Comparison of ENCODE assay signal across 9 mouse cellular contexts in the genomic region with DNA sequence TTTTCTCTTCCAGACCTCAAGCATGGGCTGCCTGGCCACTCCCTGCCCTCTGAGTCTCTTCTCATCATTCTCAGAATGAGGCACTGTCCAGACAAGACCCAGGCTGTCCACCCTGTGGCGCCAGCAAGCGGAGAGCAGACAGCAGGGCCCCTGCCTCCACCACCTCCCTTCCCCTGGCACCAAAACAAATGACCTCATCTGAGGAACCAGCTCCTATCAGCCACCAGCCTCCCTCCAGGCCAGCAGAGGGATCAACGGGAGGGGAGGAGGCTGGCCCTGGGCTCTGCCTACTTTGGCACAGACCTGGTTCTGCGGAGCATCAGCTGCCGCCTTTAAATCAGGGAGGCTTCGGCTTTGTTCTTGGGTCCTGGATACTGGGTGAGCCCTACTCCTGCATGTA. TPM values are rescaled to one million over a fixed set of nuclear protein-coding genes. Genes with fewer than 3 reads are reported as not detected.
DNase-seq lines count a peak whose midpoint lies in the region; ATAC-seq lines count a peak whose summit lies in the region.
"Had no signal": no experiment of that assay in that cellular context is flagged by ENCODE, and none has a peak within 500 bp of the region (broad histone marks: within the 10 kb centered on the region; RNA-seq: fewer than 3 reads in every experiment).

No protein-coding gene starts in this region.

- peak; percentile 33 to 38 for DNase-seq in right cerebral cortex, postnatal 10 days (ENCODE audit: low spot score in 2 of 2)
- DNase-seq in right cerebral cortex, postnatal 4 days, result no peak
- DNase-seq in cerebellum, postnatal 36 days, result peak; percentile 81 to 87
- peak; percentile 80 to 91 for DNase-seq in heart, adult 18-20 months
- DNase-seq in telencephalon, adult 2 months (ENCODE audit: low read depth, low spot score), result peak; percentile 55

- no peaks in the 10 kb centered on the region for H3K36me3 ChIP-seq in intestine, embryonic 16.5 days (ENCODE audit: control insufficient read depth, insufficient read depth, low read length)
- no peaks in the 10 kb centered on the region for H3K36me3 ChIP-seq in lung, embryonic 15.5 days

- ATAC-seq in intestine, embryonic 16.5 days, result peak; percentile 69
- ATAC-seq in lung, embryonic 15.5 days (ENCODE audit: borderline replicate concordance, extremely low read depth, low FRiP score, low TSS enrichment), result peak; percentile 67
- no peak for ATAC-seq in CD4-positive, CD25-positive, alpha-beta regulatory T cell, adult 4 months

- no peaks in the 10 kb centered on the region for H3K27me3 ChIP-seq in intestine, embryonic 16.5 days (replicated peaks; ENCODE audit: control insufficient read depth, insufficient read depth, low read length)
- H3K27me3 ChIP-seq in lung, embryonic 15.5 days, result no peaks in the 10 kb centered on the region

- no peak overlapping the region for H3K27ac ChIP-seq in intestine, embryonic 16.5 days (ENCODE audit: low read length)
- H3K27ac ChIP-seq in lung, embryonic 15.5 days, result no peak overlapping the region

- H3K4me1 ChIP-seq in intestine, embryonic 16.5 days (ENCODE audit: control insufficient read depth, insufficient read depth, low read length), result no peaks in the 10 kb centered on the region
- H3K4me1 ChIP-seq in lung, embryonic 15.5 days, result no peaks in the 10 kb centered on the region

- H3K4me2 ChIP-seq in intestine, embryonic 16.5 days (ENCODE audit: low read depth, low read length), result no peak overlapping the region
- no peak overlapping the region for H3K4me2 ChIP-seq in lung, embryonic 15.5 days

- 33% methylated on average over 6 of the region's 6 CpGs for WGBS in intestine, embryonic 16.5 days
- whole genome bisulfite sequencing in lung, embryonic 15.5 days, result 27% methylated on average over 6 of the region's 6 CpGs

- no peak overlapping the region for H3K9ac ChIP-seq in intestine, embryonic 16.5 days (ENCODE audit: low read depth, low read length)
- H3K9ac ChIP-seq in lung, embryonic 15.5 days, result no peak overlapping the region

- H3K9me3 ChIP-seq in intestine, embryonic 16.5 days (ENCODE audit: control insufficient read depth, low read length), result no peaks in the 10 kb centered on the region
- no peaks in the 10 kb centered on the region for H3K9me3 ChIP-seq in lung, embryonic 15.5 days

- no peak overlapping the region for H3K4me3 ChIP-seq in intestine, embryonic 16.5 days (ENCODE audit: low read length)
- no peak overlapping the region for H3K4me3 ChIP-seq in lung, embryonic 15.5 days

RNA-seq across cellular contexts. Expression of a gene that starts 5.0 kb away (rescaled TPM):
- not detected for total RNA-seq in heart, adult 18-20 months (2021)
- polyA plus RNA-seq in intestine, embryonic 16.5 days (2015; fragmentation: Nextera tagmentation; extraction: Ambion mirVana), result not detected in 2 replicates
- polyA plus RNA-seq in lung, embryonic 15.5 days (2015; fragmentation: Nextera tagmentation; extraction: Ambion mirVana), result not detected in 2 replicates
- polyA plus RNA-seq in CD4-positive, CD25-positive, alpha-beta regulatory T cell, adult 4 months (2017; shearing (Covaris generic)), result not detected
- total RNA-seq: left cerebral cortex, adult 8-10 months had no signal

RNA-seq across cellular contexts. Expression of a gene that starts 7.9 kb away (rescaled TPM):
- under 1 TPM in 1 of 2 experiments, not detected in 1; 0.22 TPM for total RNA-seq in heart, adult 18-20 months (2021)
- polyA plus RNA-seq in intestine, embryonic 16.5 days (2015; fragmentation: Nextera tagmentation; extraction: Ambion mirVana), result 0.17 and 0.18 TPM in 2 replicates
- polyA plus RNA-seq in lung, embryonic 15.5 days (2015; fragmentation: Nextera tagmentation; extraction: Ambion mirVana), result 0.30 and 0.33 TPM in 2 replicates
- polyA plus RNA-seq in CD4-positive, CD25-positive, alpha-beta regulatory T cell, adult 4 months (2017; shearing (Covaris generic)), result not detected

RNA-seq across cellular contexts. Expression of a gene that starts 43.2 kb away (rescaled TPM):
- total RNA-seq in heart, adult 18-20 months (2021), result not detected
- not detected in 2 replicates for polyA plus RNA-seq in intestine, embryonic 16.5 days (2015; fragmentation: Nextera tagmentation; extraction: Ambion mirVana)
- polyA plus RNA-seq in lung, embryonic 15.5 days (2015; fragmentation: Nextera tagmentation; extraction: Ambion mirVana), result not detected in 2 replicates
- polyA plus RNA-seq in CD4-positive, CD25-positive, alpha-beta regulatory T cell, adult 4 months (2017; shearing (Covaris generic)), result not detected
- total RNA-seq: left cerebral cortex, adult 8-10 months had no signal

RNA-seq across cellular contexts. Expression of a gene that starts 56.9 kb away (rescaled TPM):
- not detected for total RNA-seq in heart, adult 18-20 months (2021)
- not detected in 2 replicates for polyA plus RNA-seq in intestine, embryonic 16.5 days (2015; fragmentation: Nextera tagmentation; extraction: Ambion mirVana)
- polyA plus RNA-seq in lung, embryonic 15.5 days (2015; fragmentation: Nextera tagmentation; extraction: Ambion mirVana), result not detected in 2 replicates
- polyA plus RNA-seq in CD4-positive, CD25-positive, alpha-beta regulatory T cell, adult 4 months (2017; shearing (Covaris generic)), result not detected
- total RNA-seq: left cerebral cortex, adult 8-10 months had no signal
